Mouse (Mus musculus) liver, embryonic 14.5 days (tissue): ENCODE measurements at regions not wholly inside any gene's neighbourhood (a gene's known extent, or its start where the extent isn't known, plus 50 kb on each side); places are given as distances from the start of the nearest gene placed in this dataset.

Experiments used
- ATAC-seq: fragments of 200-750 bp; cut with Nextera tagmentation; 2 replicates; pipeline ENCODE4 v1.8.0; 2017; ENCODE audit warnings: moderate number of reproducible peaks, mild to moderate bottlenecking, moderate library complexity; ENCODE audit not compliant: insufficient read depth
- DNase-seq, 3 experiments: peaks; one replicate each; pipeline ENCODE4 v3.0.0-alpha.2; 2012 to 2013; ENCODE audit warnings: low read depth in 3 of 3, low spot score in 3 of 3
- H3K27ac ChIP-seq: fragments of 300-500 bp; sonication (generic); 2 replicates; pipeline ENCODE4 v1.5.1; 2014; ENCODE audit warnings: moderate library complexity, mild to moderate bottlenecking, control low read depth, inconsistent platforms
- H3K27me3 ChIP-seq: fragments of 300-500 bp; sonication (generic); 2 replicates; pipeline ENCODE4 v1.6.1; 2014; ENCODE audit warnings: mild to moderate bottlenecking, low read length, moderate library complexity; ENCODE audit not compliant: control insufficient read depth, insufficient read depth
- H3K36me3 ChIP-seq: fragments of 300-500 bp; sonication (generic); replicated peaks from 2 replicates; pipeline ENCODE4 v1.6.1; 2014; ENCODE audit warnings: low read depth; ENCODE audit not compliant: control insufficient read depth, insufficient read depth
- H3K4me1 ChIP-seq, 2 experiments: fragments of 200-500 bp in 1 of 2; fragments of 300-500 bp in 1 of 2; sonication (generic) in 1 of 2; replicated peaks; 2 replicates each; pipeline ENCODE4 v1.6.1; 2012 to 2014; ENCODE audit warnings: antibody characterized with exemption in 1 of 2, inconsistent platforms in 1 of 2, low read length in 1 of 2; ENCODE audit not compliant: control insufficient read depth in 2 of 2, insufficient read depth in 2 of 2
- H3K4me2 ChIP-seq: fragments of 300-500 bp; sonication (generic); 2 replicates; pipeline ENCODE4 v1.6.1; 2014; ENCODE audit warnings: low read depth, mild to moderate bottlenecking, control low read depth, moderate library complexity
- H3K4me3 ChIP-seq, 2 experiments: fragments of 200-500 bp in 1 of 2; fragments of 300-500 bp in 1 of 2; sonication (generic) in 1 of 2; 2 replicates each; pipeline ENCODE4 v1.5.1; 2012 to 2014; ENCODE audit warnings: low read depth in 2 of 2, low read length in 2 of 2, mild to moderate bottlenecking in 2 of 2, control low read depth in 1 of 2, inconsistent platforms in 1 of 2, moderate library complexity in 1 of 2; ENCODE audit not compliant: insufficient read depth in 1 of 2
- H3K9ac ChIP-seq: fragments of 300-500 bp; sonication (generic); replicated peaks from 2 replicates; pipeline ENCODE4 v1.6.1; 2014; ENCODE audit warnings: mild to moderate bottlenecking, control low read depth, moderate library complexity
- H3K9me3 ChIP-seq: fragments of 300-500 bp; sonication (generic); 2 replicates; pipeline ENCODE4 v1.6.1; 2016; ENCODE audit warnings: low read length, mixed read lengths; ENCODE audit not compliant: control insufficient read depth
- CTCF ChIP-seq: IDR thresholded peaks from 2 replicates; pipeline ENCODE4 v1.5.1; 2016; ENCODE audit warnings: antibody characterized with exemption, low read depth, control low read depth
- EP300 ChIP-seq: IDR thresholded peaks from 2 replicates; pipeline ENCODE4 v1.6.1; 2016; ENCODE audit warnings: antibody characterized with exemption, low read depth
- WGBS: fragments of 180-500 bp; shearing (Covaris S2); extraction: QIAGEN DNeasy Blood & Tissue Kit; methylation state at CpG from one replicate; pipeline ENCODE4 v1.1.7; 2014; ENCODE audit not compliant: insufficient replicate concordance; 5-methylcytosine and 5-hydroxymethylcytosine counted together

GRCm38 (mm10) chr6:16636736-16637304, 261.4 kb downstream of the Tfec start:
- Histone ChIP-seq H3K36me3 (no peaks in the 10 kb centered on the region), H3K9me3 (no peaks in the 10 kb centered on the region), H3K27ac (no peak overlapping the region), H3K4me1 (no peaks in the 10 kb centered on the region), H3K4me3 (no peak overlapping the region), H3K4me2 (no peak overlapping the region), H3K27me3 (no peaks in the 10 kb centered on the region), H3K9ac (no peak overlapping the region)
- DNase-seq (no peak), ATAC-seq (no peak)
- TF ChIP-seq CTCF (no peak), EP300 (no peak)
- WGBS = 77% methylated on average over 13 of the region's 13 CpGs

GRCm38 (mm10) chr6:16636108-16636507, 262.1 kb downstream of the Tfec start:
- no peaks in the 10 kb centered on the region for H3K4me1 ChIP-seq
- ATAC-seq (no peak), DNase-seq (no peak)
- H3K27ac ChIP-seq = no peak overlapping the region
- no peak for TF ChIP-seq CTCF
- TF ChIP-seq EP300 = no peak
- no peaks in the 10 kb centered on the region for H3K36me3 ChIP-seq
- no peak overlapping the region for H3K4me3 ChIP-seq
- WGBS = 53% methylated on average over 2 of the region's 2 CpGs
- no peak overlapping the region for H3K4me2 ChIP-seq
- no peaks in the 10 kb centered on the region for H3K27me3 ChIP-seq
- H3K9ac ChIP-seq = no peak overlapping the region
- no peaks in the 10 kb centered on the region for H3K9me3 ChIP-seq

- Histone ChIP-seq H3K9me3 (no peaks in the 10 kb centered on the region), H3K4me1 (no peaks in the 10 kb centered on the region), H3K27me3 (no peaks in the 10 kb centered on the region), H3K4me2 (no peak overlapping the region), H3K4me3 (no peak overlapping the region), H3K27ac (no peak overlapping the region), H3K36me3 (no peaks in the 10 kb centered on the region), H3K9ac (no peak overlapping the region)
- WGBS = 65% methylated on average over 9 of the region's 9 CpGs
- TF ChIP-seq CTCF = no peak
- no peak for TF ChIP-seq EP300
- no peak for ATAC-seq
- DNase-seq = no peak
Observed at GRCm38 (mm10) chr6:16607393-16608023, 290.7 kb downstream of the Tfec start.

GRCm38 (mm10) chr6:16606687-16607392, 291.4 kb downstream of the Tfec start:
- Histone ChIP-seq H3K4me1 (no peaks in the 10 kb centered on the region), H3K27ac (no peak overlapping the region), H3K36me3 (no peaks in the 10 kb centered on the region), H3K27me3 (no peaks in the 10 kb centered on the region), H3K9me3 (no peaks in the 10 kb centered on the region), H3K4me3 (no peak overlapping the region), H3K4me2 (no peak overlapping the region), H3K9ac (no peak overlapping the region)
- DNase-seq (no peak), ATAC-seq (no peak)
- TF ChIP-seq EP300 (no peak), CTCF (no peak)
- 52% methylated on average over 4 of the region's 4 CpGs for WGBS

- Histone ChIP-seq H3K9me3 (no peaks in the 10 kb centered on the region), H3K36me3 (no peaks in the 10 kb centered on the region), H3K27me3 (no peaks in the 10 kb centered on the region), H3K9ac (no peak overlapping the region), H3K4me2 (no peak overlapping the region), H3K4me1 (no peaks in the 10 kb centered on the region), H3K4me3 (no peak overlapping the region), H3K27ac (no peak overlapping the region)
- ATAC-seq (no peak), DNase-seq (no peak)
- TF ChIP-seq CTCF (no peak), EP300 (no peak)
- WGBS = 49% methylated on average over 2 of the region's 2 CpGs
Observed at GRCm38 (mm10) chr6:16592411-16592810, 305.8 kb downstream of the Tfec start.
